Mouse (Mus musculus) cerebellum, postnatal 36 days (tissue): ENCODE measurements around the gene Krtap16-1.

Experiments used
- DNase-seq, 2 experiments: peaks; one replicate each; pipeline ENCODE4 v3.0.0; 2021 to 2022; ENCODE audit warnings: mixed read lengths in 2 of 2

Krtap16-1 gene

DNA sequence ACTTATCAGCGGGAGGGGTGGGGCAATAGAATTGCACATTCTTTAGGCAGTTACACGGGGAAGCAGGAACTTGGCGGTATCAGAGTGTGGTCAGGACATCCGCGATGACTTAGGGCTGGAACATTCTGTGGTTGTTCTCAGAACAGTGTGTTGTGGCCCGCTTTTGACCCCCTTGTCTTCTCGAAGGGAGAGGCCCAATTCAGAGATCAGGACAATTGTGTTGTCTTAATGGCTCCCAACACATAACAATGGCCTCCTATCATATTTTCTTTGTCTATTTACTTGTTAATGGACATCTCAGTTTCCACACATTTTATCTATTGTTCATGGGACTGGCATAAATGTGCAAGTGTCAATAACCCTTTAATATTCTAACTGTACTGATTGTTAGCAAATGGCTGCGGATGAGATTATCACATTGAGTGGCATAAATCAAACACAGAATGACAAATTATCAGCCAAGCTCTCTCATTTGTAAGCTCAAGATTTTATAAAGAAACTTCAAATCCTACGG lies 48.6 kb downstream of the Krtap16-1 start:
- DNase-seq = no peak

DNA sequence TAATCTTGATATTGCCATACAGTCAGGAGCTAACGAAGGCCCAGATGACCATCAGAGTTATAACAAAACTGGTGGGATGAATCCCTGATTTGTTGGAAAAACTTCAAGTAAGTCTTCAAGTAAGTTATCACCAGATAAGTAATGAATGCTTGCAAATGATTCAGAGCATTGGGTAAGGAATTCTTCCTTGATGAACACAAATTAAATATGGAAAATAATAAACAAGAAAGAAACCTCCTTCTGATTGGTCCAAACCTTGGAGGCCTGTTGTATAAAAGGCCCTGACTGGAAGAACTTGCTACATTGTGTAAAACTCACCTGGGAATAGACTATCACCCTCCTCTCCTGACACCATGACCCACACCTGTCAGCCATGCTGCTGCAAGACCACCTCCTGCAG lies 50.4 kb downstream of the Krtap16-1 start, which contains the start of gene Krtap31-2:
TSS of gene Krtap31-2 (plus strand) at position 301 of the 400 bp plus-strand sequence.
- no peak for DNase-seq
